Mouse (Mus musculus) CD4-positive, CD25-positive, alpha-beta regulatory T cell, adult 2 months (primary cell): ENCODE measurements at regions not wholly inside any gene's neighbourhood (a gene's known extent, or its start where the extent isn't known, plus 50 kb on each side); places are given as distances from the start of the nearest gene placed in this dataset.

ENCODE experiments used
- DNase-seq: peaks from one replicate; pipeline ENCODE4 v3.0.0-alpha.2; 2012; ENCODE audit warnings: low read depth, low spot score

GRCm38 (mm10) chr13:60061589-60061988, 115.6 kb downstream of the Gas1 start:
- DNase-seq = no peak

GRCm38 (mm10) chr13:60057761-60058274, 119.3 kb downstream of the Gas1 start:
- DNase-seq = no peak

- no peak for DNase-seq
Measured at GRCm38 (mm10) chr13:60054531-60054930, 122.6 kb downstream of the Gas1 start.

GRCm38 (mm10) chr13:60054081-60054480, 123.1 kb downstream of the Gas1 start:
- no peak for DNase-seq

DNA sequence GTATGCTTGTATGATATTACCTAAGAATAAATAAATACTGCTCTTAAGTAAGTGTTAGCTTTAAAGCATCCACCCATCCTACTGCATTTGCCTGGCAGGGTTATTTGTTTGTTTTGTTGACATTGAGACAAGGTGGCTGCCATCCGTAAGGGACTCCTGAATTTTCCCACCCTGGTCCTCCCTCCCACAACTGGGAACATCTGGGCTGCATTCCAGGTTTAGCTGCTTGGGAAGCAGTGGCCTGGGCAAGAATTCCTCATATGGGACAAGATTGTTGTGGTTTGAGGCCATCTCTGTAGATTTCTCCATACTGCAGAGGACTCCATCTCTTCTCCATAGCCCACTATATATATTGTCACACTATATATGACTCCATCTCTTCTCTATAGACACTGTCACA, 125.3 kb downstream of the Gas1 start:
- no peak for DNase-seq

DNA sequence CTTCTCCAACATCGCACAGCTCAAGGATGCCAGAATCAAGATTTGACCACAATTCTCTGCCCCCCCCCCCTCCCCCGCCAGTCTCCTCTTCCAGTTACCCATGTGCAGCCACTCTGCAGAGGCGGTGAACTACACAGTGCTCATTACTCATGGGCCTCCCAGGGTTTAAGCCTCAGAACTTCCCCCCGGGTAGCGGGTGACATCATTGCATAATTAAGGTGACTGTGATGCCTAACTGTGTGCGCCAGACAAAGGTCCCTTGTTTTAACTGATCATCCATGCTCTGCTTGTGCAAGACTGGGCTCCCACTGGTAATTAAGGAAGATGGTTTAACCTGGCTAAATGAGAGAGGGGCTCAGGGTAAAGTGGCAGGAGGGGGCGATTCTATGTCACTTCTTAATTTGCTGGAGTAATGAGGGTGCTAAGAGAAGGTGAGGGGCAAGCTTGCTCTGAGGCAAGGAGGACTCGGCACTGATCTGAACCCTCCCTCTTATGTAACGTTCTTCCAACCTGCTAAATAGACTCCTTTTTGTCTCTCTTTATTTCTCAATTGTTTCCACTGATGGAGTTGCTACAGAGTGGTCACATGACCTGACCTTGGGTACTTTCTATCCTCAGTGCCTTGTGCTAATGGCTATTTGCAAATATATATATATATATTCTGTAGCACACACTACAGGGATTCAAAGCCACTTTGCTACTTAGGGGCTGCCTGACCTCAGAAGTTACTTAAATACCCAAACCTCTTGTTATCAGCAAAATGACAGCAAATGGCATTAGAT, 126.2 kb downstream of the Gas1 start:
- DNase-seq = no peak

DNA sequence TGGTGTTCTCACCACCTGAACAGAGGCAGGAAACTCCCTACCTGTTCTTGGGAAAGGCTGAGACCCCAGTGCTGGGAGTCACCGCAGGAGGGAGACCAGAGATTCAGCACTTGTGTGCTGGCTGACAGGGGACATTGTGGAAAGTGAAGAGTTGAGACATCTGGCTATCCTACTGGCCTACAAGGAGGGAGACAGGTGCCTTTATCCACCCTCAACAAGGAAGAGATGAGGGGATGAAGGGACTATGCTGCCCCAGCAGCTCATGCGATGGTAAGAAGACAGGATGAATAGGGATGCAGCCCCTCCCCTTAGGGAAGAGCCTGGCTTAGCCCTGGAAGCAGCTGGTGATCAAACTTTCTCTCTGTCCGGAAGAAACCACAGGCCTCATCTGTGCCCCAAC, 127.5 kb downstream of the Gas1 start:
- DNase-seq = no peak

GRCm38 (mm10) chr13:60047791-60048730, 129.1 kb downstream of the Gas1 start:
- no peak for DNase-seq

GRCm38 (mm10) chr13:60045752-60046151, 131.4 kb downstream of the Gas1 start:
- no peak for DNase-seq

- no peak for DNase-seq
Measured at GRCm38 (mm10) chr13:60044876-60045275, 132.3 kb downstream of the Gas1 start.

DNA sequence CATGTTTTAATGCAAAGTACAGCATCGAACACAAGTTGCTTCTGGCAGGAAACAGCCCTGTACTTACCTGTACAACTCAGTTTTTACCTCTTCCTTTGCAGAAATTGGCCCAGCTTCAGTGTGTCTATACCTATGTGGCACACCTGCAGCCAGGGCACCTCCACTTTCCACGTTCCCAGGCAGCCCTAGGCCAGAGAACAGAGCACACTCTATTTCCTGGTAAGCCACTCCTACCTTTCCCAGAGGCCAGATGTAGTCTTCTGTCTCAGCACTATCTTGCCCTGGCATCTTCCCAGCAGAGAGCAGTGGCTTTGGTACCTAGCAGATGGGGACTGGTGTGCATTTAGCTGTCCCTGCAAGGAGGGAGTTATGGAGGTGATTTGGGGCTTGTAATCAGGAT, 134.7 kb downstream of the Gas1 start:
- no peak for DNase-seq

- DNase-seq = no peak
Measured at GRCm38 (mm10) chr13:60035536-60036130, 141.5 kb downstream of the Gas1 start.

DNA sequence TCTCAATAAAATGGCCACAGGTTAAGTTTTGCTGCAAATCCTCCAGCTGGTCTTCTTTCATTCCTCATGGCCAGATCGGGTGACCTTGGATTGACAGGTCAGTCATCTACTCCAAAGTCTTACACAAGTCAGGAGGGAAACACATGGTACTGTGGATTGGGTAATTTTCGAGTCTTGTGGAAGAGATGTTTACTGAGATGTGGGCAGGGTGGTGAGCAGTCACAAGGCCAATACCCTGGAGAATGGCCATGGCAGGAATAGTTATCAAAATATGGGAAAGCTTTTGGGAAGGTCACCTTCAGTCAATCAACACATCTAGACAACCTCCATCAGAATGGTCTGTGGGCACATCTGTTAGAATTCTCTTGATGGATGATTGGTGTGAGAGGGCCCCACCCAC, 144.0 kb downstream of the Gas1 start:
- no peak for DNase-seq

DNA sequence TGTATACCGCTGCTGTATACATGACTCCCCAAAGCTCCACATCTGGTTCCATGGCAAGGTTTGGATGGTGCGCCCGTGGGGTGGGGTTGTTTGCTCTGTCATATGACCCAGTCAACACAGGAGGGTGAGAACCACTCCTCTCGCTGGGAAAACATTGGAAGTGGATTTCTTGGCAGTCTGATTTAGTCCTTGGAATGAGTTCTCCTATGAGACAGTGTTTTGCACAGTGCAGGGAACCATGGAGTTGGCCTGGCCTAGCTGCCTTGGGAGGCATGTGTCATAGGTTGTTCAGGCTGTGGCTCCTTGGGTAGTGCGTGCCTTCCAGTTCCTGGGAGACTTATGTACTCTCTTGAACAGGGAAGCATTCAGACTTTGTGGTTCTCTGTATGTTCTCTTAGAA, 144.6 kb downstream of the Gas1 start:
- no peak for DNase-seq

GRCm38 (mm10) chr13:60029591-60029990, 147.6 kb downstream of the Gas1 start:
- no peak for DNase-seq

DNA sequence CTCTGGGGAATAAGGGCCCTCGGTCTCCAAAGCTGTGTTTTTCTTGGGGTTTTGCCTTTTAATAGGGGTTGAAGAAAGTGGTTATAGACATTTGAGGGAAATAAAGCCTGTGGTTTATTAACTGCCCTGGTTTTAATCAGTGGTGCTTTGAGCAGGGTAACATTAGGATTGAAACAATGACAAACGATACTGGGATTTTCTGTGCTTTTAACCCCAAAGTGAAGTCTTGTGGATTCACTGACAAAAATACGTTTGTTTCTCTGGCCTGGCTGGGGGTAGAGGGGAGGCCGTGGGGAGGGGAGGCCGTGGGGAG, 157.0 kb downstream of the Gas1 start:
- no peak for DNase-seq

DNA sequence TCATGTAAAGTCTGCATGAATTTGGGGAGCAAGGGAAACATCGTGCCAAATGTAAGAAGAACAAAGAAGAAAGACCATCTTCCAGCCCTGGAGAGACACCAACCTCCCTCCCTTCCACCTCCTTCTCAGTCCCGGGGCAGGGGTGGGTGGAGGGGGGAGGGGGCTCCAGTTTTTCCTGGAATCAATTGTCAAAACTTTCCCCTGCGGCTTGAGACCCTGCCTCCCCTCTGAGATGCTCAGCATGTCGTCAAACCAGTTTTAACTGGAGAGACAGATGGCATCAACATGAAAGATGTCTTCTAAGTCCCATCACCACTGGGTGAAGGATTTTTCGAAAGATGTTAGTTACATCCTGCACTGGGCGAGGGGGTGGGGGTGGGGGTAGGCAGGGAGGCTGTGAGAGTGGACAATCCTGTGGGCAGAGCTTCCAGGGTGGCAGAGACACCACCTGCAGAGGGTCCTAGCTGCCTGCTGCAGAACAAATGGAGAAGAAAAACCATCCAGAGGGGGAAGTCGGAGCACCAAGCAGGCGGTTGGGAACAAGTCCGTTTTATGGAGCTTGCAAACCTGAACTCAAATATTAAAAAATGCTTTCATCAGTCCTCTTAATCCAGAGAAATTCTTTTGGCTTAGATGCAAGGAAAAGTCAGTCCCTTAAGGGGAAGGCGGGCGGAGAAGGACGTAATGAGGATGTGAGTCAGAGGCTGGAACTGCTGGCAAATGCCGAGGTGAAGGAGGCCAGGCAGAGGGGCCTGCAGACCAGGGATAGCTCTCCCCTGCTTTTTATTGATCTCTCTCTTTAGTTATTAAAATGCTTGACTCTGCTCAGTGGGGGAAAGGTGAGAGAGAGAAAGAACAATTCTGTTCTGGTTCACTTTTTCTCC, 157.6 kb downstream of the Gas1 start:
- no peak for DNase-seq

GRCm38 (mm10) chr13:60015854-60016366, 161.3 kb downstream of the Gas1 start:
- no peak for DNase-seq

DNA sequence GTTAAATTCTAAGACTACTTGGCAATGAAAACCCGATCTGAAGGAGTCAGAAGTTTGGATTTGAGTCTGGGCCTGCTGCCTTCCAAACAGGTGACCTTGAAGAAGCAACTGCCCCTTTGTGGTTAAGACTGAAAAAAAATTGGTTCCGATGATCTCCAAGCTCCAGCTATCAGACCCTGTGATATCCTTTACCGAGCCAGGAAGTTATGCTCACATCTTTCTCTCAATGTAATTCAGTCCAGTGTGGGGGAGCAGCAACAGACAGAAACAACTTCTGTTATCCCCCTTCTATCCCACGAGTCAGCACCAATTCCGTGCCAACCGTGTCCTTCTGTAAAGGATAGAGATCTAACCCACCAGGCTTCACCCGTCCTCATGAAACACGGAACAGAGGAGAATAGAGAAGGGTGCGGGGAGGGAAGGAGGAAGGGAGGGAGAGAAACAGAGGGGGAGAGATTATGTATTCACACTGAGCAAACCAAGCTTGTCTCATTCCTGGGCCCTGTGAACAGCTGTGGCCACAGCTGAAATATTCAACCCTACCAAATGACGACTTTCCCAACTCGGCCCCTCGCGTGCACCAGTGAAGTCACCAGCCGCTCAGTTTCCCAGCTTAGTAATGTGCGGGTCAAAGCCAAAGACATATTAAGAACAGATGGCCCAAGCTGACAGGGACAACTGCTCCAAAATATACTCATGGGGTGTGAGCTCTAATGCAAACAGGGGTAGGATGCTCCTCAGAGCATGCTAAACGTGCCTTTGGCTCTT, 164.9 kb downstream of the Gas1 start:
- no peak for DNase-seq

DNA sequence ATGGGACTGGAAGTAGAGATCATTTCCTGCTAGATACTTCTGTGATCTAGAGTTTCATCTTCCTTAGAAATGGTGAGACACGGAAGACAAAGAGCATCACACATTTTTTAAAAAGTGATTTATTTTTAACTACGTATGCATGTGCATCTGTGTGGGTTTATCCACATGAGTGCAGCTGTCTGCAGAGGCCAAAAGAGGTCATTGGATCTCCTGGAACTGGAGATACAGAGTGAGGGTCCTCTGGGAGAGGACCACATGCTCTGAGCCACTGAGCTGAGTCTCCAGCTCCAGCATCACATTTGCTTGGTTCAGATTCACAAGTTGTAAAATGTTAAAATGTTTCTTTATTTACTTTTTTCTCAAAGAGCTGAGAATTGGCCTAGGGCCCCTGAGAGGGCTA, 166.1 kb downstream of the Gas1 start:
- DNase-seq = no peak
